Mouse (Mus musculus) cerebellum, postnatal 36 days (tissue): ENCODE measurements at regions not wholly inside any gene's neighbourhood (a gene's known extent, or its start where the extent isn't known, plus 50 kb on each side); places are given as distances from the start of the nearest gene placed in this dataset.
"Not testable (repeated sequence)": the region's sequence is repeated elsewhere in the genome, so short reads cannot be mapped to it uniquely, and the experiment has no call there.

Source experiments
- DNase-seq, 2 experiments: peaks; one replicate each; pipeline ENCODE4 v3.0.0; 2021 to 2022; ENCODE audit warnings: mixed read lengths in 2 of 2

GRCm38 (mm10) chr19:27694478-27694877 lies 264.9 kb upstream of the Pum3 start:
- no peak for DNase-seq

GRCm38 (mm10) chr19:27693706-27694105 lies 264.1 kb upstream of the Pum3 start:
- no peak for DNase-seq

- no peak for DNase-seq
These were observed 263.3 kb upstream of the Pum3 start for GRCm38 (mm10) chr19:27692944-27693343.

GRCm38 (mm10) chr19:27683426-27683825 lies 253.8 kb upstream of the Pum3 start:
- DNase-seq, result no peak

GRCm38 (mm10) chr19:27679427-27679826 lies 249.8 kb upstream of the Pum3 start:
- DNase-seq, result no peak

- no peak for DNase-seq
These were observed 243.1 kb upstream of the Pum3 start for GRCm38 (mm10) chr19:27672679-27673190.

- DNase-seq, result no peak
These were observed 233.7 kb upstream of the Pum3 start for GRCm38 (mm10) chr19:27663296-27663695.

GRCm38 (mm10) chr19:27641001-27641400 lies 211.4 kb upstream of the Pum3 start:
- DNase-seq, result no peak

GRCm38 (mm10) chr19:27633105-27633504 lies 203.5 kb upstream of the Pum3 start:
- no peak for DNase-seq

- no peak for DNase-seq
These were observed 198.0 kb upstream of the Pum3 start for GRCm38 (mm10) chr19:27627626-27628025.

GRCm38 (mm10) chr19:27617522-27617921 lies 187.9 kb upstream of the Pum3 start:
- no peak for DNase-seq

GRCm38 (mm10) chr19:27606933-27607332 lies 177.3 kb upstream of the Pum3 start:
- DNase-seq, result no peak

GRCm38 (mm10) chr19:27603296-27603695 lies 173.7 kb upstream of the Pum3 start:
- DNase-seq, result no peak

- no peak for DNase-seq
These were observed 171.9 kb upstream of the Pum3 start for GRCm38 (mm10) chr19:27601551-27601950.

GRCm38 (mm10) chr19:27600386-27600785 lies 170.8 kb upstream of the Pum3 start:
- not testable (repeated sequence) for DNase-seq

GRCm38 (mm10) chr19:27599639-27600308 lies 170.1 kb upstream of the Pum3 start:
- no peak for DNase-seq

- no peak for DNase-seq
These were observed 168.7 kb upstream of the Pum3 start for GRCm38 (mm10) chr19:27598350-27598749.

GRCm38 (mm10) chr19:27585566-27585965 lies 155.9 kb upstream of the Pum3 start:
- no peak for DNase-seq

GRCm38 (mm10) chr19:27582111-27582500 lies 152.5 kb upstream of the Pum3 start:
- DNase-seq, result no peak

GRCm38 (mm10) chr19:27581362-27582110 lies 151.9 kb upstream of the Pum3 start:
- DNase-seq, result peak; percentile 22 to 28

GRCm38 (mm10) chr19:27576478-27576877 lies 146.9 kb upstream of the Pum3 start:
- DNase-seq, result no peak

GRCm38 (mm10) chr19:27566929-27567328 lies 137.3 kb upstream of the Pum3 start:
- DNase-seq, result peak in 1 of 2 experiments; percentile 6

GRCm38 (mm10) chr19:27566060-27566459 lies 136.4 kb upstream of the Pum3 start:
- DNase-seq, result no peak

- no peak for DNase-seq
These were observed 134.5 kb upstream of the Pum3 start for GRCm38 (mm10) chr19:27564086-27564485.
